Mouse (Mus musculus): ENCODE results near the gene Ndufaf8. TPM values are rescaled to one million over a fixed set of nuclear protein-coding genes. Genes with fewer than 3 reads are reported as not detected.

Gene Ndufaf8
- 92.2 and 106 TPM in 2 replicates for polyA plus RNA-seq (2016; fragmentation: Nextera tagmentation; extraction: Ambion mirVana)

DNA sequence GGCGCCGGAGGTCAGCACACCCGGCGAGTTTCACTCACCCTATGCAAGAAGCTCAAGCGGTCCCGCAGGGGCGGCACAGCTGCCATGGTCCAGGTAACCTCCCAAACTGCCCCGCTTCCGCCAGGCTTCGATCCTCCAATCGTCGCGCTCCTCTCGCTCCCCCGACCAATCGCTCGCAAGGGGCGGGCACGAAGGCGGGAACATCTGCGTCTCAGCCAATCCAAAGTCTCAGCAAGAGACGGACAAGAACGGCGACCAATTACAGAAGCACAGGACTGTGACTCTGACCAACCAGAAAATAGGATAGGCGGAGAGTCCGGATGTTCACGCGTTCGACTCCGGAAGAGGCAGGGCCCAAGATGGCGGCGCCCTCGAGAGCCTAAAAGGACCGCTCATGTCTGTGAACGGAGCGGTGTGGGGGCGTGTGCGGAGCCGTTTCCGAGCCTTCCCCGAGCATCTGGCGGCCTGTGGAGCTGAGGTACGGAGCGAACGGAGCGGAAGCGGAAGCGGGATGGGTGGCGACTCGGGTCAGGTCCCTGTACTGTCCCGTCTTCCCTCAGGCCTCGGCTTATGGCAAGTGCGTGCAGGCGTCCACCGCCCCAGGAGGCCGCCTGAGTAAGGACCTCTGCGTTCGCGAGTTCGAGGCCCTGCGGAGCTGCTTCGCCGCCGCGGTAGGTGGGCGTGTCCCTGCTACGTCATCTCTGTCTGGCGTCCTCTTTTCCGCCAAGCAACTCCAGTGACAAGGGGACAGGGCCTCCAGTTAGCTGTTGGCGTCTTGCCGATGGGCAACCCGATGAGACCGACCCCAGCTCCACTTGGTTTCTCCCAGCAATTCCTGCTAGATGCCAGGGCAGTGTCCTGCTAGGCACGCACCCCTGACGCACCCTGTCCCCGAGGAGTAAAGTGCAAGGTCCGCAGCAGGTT lies at the start of gene Ndufaf8, which contains the start of gene Tepsin:
Gene Ndufaf8 (plus strand): TSS at position 341 of the 924 bp plus-strand sequence.
Gene Tepsin (minus strand): TSS at position 144 of the 924 bp plus-strand sequence.
- Histone ChIP-seq H3K27me3 (ENCODE audit: insufficient read depth, poor library complexity, severe bottlenecking) (no peaks in the 10 kb centered on the region), H3K9me3 (no peaks in the 10 kb centered on the region), H3K27ac (peak within 1 kb of the TSS; percentile 95), H3K36me3 (peaks cover 48% of the 10 kb centered on the region), H3K4me3 (peak within 1 kb of the TSS; percentile 92), H3K4me1 (peaks cover 31% of the 10 kb centered on the region)
- DNase-seq (ENCODE audit: low spot score): peak; percentile 99
- under 1% methylated on average over 77 of the region's 77 CpGs for WGBS

DNA sequence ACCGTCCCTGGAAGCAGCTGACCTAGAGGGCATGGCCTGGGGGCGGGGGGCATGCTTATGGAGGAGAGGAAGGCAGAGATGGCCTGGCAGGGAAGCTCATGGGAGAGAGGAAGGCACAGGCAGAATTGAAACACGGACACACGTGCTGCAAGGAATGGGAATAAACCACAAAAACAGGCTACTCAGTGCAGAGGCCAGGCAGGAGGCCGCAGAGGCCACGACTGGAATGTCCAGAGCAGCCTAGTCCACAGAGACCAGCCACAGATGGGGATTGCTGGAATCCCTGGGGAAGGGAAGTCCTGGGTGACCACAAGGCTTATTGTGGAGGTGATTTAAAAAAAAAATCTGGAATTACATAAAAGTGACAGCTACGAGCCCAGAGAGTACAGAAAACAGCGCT lies 49.7 kb upstream of the Ndufaf8 start:
- H3K9me3 ChIP-seq: no peaks in the 10 kb centered on the region
- no peak for DNase-seq (ENCODE audit: low spot score)
- no peak overlapping the region for H3K27ac ChIP-seq
- H3K4me3 ChIP-seq: no peak overlapping the region
- H3K36me3 ChIP-seq: no peaks in the 10 kb centered on the region
- WGBS: 85% methylated on average over 8 of the region's 8 CpGs
- peaks cover 53% of the 10 kb centered on the region for H3K27me3 ChIP-seq (ENCODE audit: insufficient read depth, poor library complexity, severe bottlenecking)
- peaks cover 53% of the 10 kb centered on the region for H3K4me1 ChIP-seq

DNA sequence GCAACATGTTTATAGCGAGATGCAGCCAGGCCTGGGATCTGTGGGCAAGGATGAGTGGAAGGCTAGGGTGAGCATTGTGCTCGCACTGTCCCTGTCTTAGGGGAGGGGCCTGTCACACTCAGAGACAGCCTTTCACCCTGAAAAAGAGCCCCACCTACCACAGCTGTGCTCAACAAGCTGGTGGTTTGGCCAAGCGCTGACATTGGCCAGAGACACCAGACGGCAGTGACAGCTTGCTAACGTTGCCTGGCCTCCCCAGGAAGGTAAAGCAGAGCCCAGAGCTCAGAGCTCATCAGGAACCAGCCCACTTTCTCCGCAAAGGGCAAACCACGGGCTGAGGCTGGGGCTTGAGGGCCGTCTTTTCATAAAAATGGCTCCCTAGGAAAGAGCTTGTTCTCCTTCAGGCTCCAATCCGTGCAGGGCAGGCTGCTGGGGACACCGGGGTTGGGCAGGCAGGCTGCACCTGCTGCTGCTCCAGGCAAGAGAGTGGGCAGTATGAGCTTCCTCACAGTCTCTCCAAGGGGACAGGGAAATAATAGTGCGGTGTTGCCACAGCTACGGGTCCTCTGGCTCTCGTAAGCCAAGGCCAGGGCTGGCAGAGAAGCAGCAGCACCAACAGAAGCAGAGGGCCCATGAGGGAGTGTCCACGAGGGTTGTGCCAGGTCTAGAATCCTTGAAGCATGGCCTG lies 47.5 kb upstream of the Ndufaf8 start:
- no peaks in the 10 kb centered on the region for H3K9me3 ChIP-seq
- peaks cover 37% of the 10 kb centered on the region for H3K27me3 ChIP-seq (ENCODE audit: insufficient read depth, poor library complexity, severe bottlenecking)
- 40% methylated on average over 14 of the region's 14 CpGs for WGBS
- H3K36me3 ChIP-seq: no peaks in the 10 kb centered on the region
- peaks cover 52% of the 10 kb centered on the region for H3K4me1 ChIP-seq
- DNase-seq (ENCODE audit: low spot score): no peak
- peak overlapping the region; percentile 18; the same call in 1 of the 2 replicates for H3K4me3 ChIP-seq
- H3K27ac ChIP-seq: peak overlapping the region; percentile 75

DNA sequence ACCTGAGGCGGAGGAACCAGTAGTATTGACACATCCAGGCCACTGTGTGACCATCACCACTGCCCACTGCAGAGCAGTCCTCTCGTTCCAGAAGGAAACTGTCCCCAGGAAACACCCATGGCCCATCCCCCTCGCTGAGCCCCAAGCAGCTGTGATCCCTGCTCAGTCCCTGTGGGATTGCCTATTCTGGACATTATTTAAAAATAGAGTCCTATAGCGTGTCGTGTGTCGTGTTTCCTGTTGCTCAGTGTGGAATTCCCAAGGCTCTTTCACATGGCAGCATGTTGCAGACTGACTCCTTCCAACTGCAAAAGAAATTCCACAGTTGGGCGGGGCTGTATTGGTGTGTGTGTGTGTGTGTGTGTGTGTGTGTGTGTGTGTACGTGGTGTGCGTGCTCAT lies 46.5 kb upstream of the Ndufaf8 start:
- H3K27ac ChIP-seq: no peak overlapping the region
- peaks cover 27% of the 10 kb centered on the region for H3K27me3 ChIP-seq (ENCODE audit: insufficient read depth, poor library complexity, severe bottlenecking)
- no peaks in the 10 kb centered on the region for H3K9me3 ChIP-seq
- peaks cover 51% of the 10 kb centered on the region for H3K4me1 ChIP-seq
- no peaks in the 10 kb centered on the region for H3K36me3 ChIP-seq
- H3K4me3 ChIP-seq: no peak overlapping the region
- no peak for DNase-seq (ENCODE audit: low spot score)
- WGBS: 65% methylated on average over 9 of the region's 9 CpGs

DNA sequence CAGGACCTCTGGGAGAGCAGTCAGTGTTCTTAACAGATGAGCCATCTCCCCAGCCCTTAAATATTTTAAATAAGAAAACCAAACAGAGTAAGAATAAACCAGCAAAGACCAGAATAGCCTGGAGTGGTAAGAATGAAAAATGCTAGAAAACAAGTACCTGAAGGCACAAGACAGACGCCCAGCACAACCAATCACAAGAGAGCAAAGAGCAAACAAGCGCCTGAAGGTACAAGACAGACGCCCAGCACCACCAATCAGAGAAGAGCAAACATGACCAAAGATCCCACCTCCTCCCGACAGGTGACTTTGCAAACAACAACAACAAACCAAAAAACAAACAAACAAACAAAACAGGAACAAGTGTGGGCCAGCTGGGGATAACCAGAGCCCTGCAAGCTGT lies 44.9 kb upstream of the Ndufaf8 start:
- Histone ChIP-seq H3K4me1 (peaks cover 40% of the 10 kb centered on the region), H3K27ac (no peak overlapping the region), H3K36me3 (no peaks in the 10 kb centered on the region), H3K9me3 (no peaks in the 10 kb centered on the region), H3K27me3 (ENCODE audit: insufficient read depth, poor library complexity, severe bottlenecking) (peaks cover 12% of the 10 kb centered on the region), H3K4me3 (no peak overlapping the region)
- 86% methylated on average over 4 of the region's 4 CpGs for WGBS
- DNase-seq (ENCODE audit: low spot score): no peak

DNA sequence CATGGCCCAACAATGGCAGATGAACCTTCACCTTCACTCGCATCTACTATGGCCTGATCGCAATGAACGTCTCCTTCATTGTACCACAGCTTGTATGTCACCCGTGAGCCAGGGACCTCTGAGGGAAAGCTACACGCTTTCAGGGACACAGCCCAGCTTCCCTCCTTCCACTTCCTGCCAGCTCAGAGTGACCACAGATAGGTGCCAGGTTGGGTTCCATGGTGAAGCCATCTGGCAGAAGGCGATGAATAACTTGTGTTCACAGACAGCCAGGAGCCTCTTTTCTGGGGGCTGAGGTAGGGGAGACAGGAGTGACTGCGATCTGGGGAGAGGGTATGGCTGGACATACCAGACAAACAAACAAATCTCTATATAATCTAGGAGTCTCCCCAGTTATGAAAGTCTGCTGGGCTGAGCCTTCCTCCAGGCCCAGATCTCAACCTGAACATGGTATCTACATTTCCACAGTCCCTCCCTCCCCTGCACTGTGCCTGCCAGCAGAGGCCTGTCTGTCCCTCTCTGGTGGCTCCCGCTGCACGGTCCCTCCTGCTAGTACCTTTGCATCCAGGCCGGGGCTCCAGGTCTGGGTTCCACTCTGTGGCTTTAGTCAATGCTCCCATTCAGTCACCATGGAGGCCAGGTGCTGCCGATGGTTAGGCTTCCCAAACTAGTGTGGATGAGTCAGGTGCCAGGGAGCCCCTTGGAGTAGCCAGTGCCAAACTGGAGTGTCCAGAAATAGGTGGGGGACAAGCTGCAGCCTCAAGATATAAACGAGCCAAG lies 42.6 kb upstream of the Ndufaf8 start:
- Histone ChIP-seq H3K4me3 (no peak overlapping the region), H3K27me3 (ENCODE audit: insufficient read depth, poor library complexity, severe bottlenecking) (0 out of 2 replicates have a peak, but pooled peaks cover 3% of the 10 kb centered on the region), H3K9me3 (no peaks in the 10 kb centered on the region), H3K36me3 (no peaks in the 10 kb centered on the region), H3K4me1 (peaks cover 35% of the 10 kb centered on the region), H3K27ac (0 out of 2 replicates have a peak overlapping the region, but pooled peaks have one; percentile 42)
- no peak for DNase-seq (ENCODE audit: low spot score)
- WGBS: 78% methylated on average over 12 of the region's 12 CpGs

DNA sequence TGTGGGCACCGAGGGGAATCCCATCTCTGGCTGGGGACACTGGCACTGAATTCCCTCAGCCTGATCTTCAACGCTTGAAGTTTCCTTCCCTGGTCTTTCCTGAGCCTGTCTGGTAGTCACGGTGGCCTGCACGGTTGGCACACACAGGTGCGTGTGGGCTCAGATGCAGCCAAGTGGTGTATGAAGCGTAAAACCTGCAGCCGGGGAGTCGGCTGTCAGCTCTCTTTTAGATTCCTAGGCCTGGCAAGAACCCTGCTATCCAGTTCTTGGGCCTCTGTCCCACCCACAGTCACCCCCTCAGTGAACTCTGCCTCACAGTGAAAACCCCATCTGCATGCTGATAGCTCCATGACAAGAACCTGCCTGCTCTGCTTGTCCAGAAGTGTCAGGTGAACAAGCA lies 38.1 kb upstream of the Ndufaf8 start:
- H3K9me3 ChIP-seq: no peaks in the 10 kb centered on the region
- peaks cover 22% of the 10 kb centered on the region for H3K4me1 ChIP-seq
- H3K4me3 ChIP-seq: no peak overlapping the region
- no peak overlapping the region for H3K27ac ChIP-seq
- 82% methylated on average over 8 of the region's 8 CpGs for WGBS
- H3K36me3 ChIP-seq: peaks cover 19% of the 10 kb centered on the region
- no peak for DNase-seq (ENCODE audit: low spot score)
- peaks cover 9% of the 10 kb centered on the region; the same call in 1 of the 2 replicates for H3K27me3 ChIP-seq (ENCODE audit: insufficient read depth, poor library complexity, severe bottlenecking)

DNA sequence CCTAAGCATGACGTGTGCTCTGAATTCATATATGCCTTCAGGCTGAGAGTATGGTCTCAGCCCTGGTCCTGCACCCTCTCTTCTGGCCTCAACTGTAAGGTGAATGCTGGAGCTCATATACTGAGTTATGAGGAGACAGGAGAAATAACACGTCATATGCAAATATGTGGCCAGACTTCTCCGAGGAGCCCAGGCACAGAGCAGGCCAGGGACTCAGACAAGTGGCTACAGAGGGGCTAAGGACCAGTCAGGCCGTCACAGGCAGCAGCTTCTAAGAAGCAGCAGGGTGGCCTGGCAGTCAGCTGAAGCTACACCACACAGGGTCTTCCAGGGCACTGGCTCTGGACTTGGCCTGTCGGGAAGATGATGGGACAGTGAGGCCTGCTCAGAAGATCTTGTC lies 35.4 kb upstream of the Ndufaf8 start:
- Histone ChIP-seq H3K27ac (no peak overlapping the region), H3K27me3 (ENCODE audit: insufficient read depth, poor library complexity, severe bottlenecking) (peaks cover 17% of the 10 kb centered on the region), H3K4me1 (peaks cover 33% of the 10 kb centered on the region), H3K9me3 (no peaks in the 10 kb centered on the region), H3K4me3 (no peak overlapping the region), H3K36me3 (peaks cover 44% of the 10 kb centered on the region)
- DNase-seq (ENCODE audit: low spot score): no peak
- WGBS: 80% methylated on average over 5 of the region's 5 CpGs

DNA sequence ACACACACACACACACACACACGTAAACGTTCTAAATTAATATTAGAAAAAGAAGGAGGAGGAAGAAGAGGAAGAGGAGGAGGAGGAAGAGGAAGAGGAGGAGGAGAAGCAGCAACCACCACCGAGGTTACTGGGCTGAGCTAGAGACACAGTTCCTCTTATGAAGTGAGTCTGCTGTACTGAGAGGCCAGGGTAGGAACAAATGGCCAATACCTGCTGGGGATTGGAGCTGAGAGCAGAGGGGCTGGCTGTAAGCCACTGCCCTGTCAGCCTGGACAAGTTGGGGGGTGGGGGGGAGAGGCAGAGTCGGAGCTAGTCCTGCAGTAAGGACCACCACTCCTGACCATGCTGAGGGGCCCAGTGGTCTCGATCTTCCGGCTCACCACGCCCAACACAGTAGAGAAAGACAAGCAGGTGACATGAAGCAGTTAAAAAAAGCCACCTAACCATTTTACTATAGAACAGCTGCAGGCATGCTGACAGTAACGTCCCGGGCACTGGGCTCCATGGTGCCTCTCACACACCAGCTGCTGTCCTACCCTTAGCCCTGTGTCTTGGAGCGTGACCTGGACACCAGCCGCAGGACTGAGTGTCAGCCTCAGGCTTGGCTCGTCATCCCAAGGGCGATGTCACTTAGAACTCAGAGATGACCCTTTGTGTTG lies 34.6 kb upstream of the Ndufaf8 start:
- H3K36me3 ChIP-seq: peaks cover 50% of the 10 kb centered on the region
- peaks cover 17% of the 10 kb centered on the region for H3K27me3 ChIP-seq (ENCODE audit: insufficient read depth, poor library complexity, severe bottlenecking)
- 83% methylated on average over 13 of the region's 13 CpGs for WGBS
- DNase-seq (ENCODE audit: low spot score): no peak
- H3K4me3 ChIP-seq: no peak overlapping the region
- peaks cover 41% of the 10 kb centered on the region for H3K4me1 ChIP-seq
- H3K27ac ChIP-seq: no peak overlapping the region
- no peaks in the 10 kb centered on the region for H3K9me3 ChIP-seq

DNA sequence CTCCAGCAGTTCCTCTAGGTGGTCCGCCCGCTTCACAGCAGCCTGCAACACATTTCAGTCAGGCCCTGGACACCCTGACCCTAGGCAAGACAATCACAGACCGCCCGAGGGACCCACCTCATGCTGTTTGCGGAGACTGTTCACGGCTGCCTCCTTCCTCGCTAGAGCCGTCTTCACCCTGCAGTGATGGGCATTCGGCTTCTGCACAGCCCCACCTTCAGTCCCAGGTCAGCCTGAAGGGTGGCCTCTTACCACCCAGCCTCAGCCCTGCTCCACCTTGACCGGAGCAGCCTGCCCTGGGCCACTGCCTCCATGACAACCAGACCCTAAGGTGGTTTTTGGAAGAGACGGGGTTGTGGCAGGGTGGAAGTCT lies 34.1 kb upstream of the Ndufaf8 start:
- H3K27ac ChIP-seq: no peak overlapping the region
- peaks cover 17% of the 10 kb centered on the region for H3K27me3 ChIP-seq (ENCODE audit: insufficient read depth, poor library complexity, severe bottlenecking)
- no peaks in the 10 kb centered on the region for H3K9me3 ChIP-seq
- WGBS: 91% methylated on average over 11 of the region's 11 CpGs
- peaks cover 47% of the 10 kb centered on the region for H3K4me1 ChIP-seq
- H3K4me3 ChIP-seq: no peak overlapping the region; the same call in 1 of the 2 replicates
- no peak for DNase-seq (ENCODE audit: low spot score)
- H3K36me3 ChIP-seq: peaks cover 55% of the 10 kb centered on the region

DNA sequence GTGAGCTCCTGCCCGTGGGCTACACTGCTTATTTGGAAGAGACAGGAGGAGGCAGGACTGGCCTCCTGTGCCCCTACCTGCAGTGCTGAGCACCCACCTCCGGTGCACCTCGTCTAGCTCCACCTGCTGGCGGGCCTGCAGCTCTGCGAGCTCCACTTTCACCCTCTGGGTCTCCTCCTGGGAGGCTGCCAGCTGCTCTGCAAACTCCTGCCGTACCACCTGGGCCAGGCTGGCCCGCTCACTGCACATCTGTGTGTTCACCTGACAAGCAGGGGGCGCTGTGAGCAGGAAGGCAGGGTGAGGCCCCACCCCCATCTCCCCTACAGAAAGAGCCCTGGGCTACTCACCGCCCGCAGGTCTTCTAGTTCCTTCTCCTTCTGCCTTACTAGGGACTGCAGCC lies 33.4 kb upstream of the Ndufaf8 start:
- H3K36me3 ChIP-seq: peaks cover 61% of the 10 kb centered on the region
- WGBS: 35% methylated on average over 10 of the region's 10 CpGs
- H3K4me1 ChIP-seq: peaks cover 52% of the 10 kb centered on the region
- no peak for DNase-seq (ENCODE audit: low spot score)
- H3K27me3 ChIP-seq (ENCODE audit: insufficient read depth, poor library complexity, severe bottlenecking): peaks cover 17% of the 10 kb centered on the region
- no peaks in the 10 kb centered on the region for H3K9me3 ChIP-seq
- H3K27ac ChIP-seq: peak overlapping the region; percentile 67
- peak overlapping the region; percentile 34 for H3K4me3 ChIP-seq

DNA sequence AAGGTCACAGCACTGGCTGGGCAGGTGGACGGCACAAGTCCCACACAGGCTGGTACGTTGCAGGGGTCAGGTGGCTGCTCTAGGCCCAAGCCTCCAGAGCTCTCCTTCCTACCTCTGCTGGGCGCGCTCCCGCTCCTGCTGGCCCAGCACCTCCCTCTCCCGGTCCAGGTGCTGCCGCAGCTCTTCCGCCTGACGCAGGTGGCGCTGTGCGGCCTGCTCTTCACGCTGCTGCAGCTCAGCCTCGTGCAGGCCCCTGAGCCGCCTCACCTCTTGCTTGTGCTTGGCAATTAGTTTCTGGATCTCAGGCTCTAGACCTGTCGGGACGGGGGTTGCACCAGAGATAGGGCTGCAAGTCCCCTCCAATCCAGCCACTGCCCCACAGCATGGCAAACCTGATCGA lies 30.9 kb upstream of the Ndufaf8 start:
- 62% methylated on average over 17 of the region's 17 CpGs for WGBS
- peaks cover 74% of the 10 kb centered on the region for H3K4me1 ChIP-seq

More for the DNA sequence above, 30.9 kb upstream of the Ndufaf8 start:
- Histone ChIP-seq H3K9me3 (no peaks in the 10 kb centered on the region), H3K27me3 (ENCODE audit: insufficient read depth, poor library complexity, severe bottlenecking) (peaks cover 17% of the 10 kb centered on the region), H3K36me3 (peaks cover 86% of the 10 kb centered on the region), H3K4me3 (no peak overlapping the region), H3K27ac (0 out of 2 replicates have a peak overlapping the region, but pooled peaks have one; percentile 32)
- no peak for DNase-seq (ENCODE audit: low spot score)
